Mouse (Mus musculus) neural tube, embryonic 14.5 days (tissue): Measurements from ENCODE around the gene Hrh2. TPM values are rescaled to one million over a fixed set of nuclear protein-coding genes. Genes with fewer than 3 reads are reported as not detected.

Experiments used
- ATAC-seq: fragments of 200-750 bp; cut with Nextera tagmentation; 2 replicates; pipeline ENCODE4 v1.8.0; 2017; ENCODE audit warnings: low read depth, mild to moderate bottlenecking, moderate TSS enrichment, moderate library complexity
- H3K27ac ChIP-seq: fragments of 300-500 bp; sonication (generic); 2 replicates; pipeline ENCODE4 v1.5.1; 2014; ENCODE audit warnings: low read depth, mild to moderate bottlenecking, control low read depth, low read length, moderate library complexity, mixed read lengths
- H3K27me3 ChIP-seq: fragments of 300-500 bp; sonication (generic); 2 replicates; pipeline ENCODE4 v1.6.1; 2014; ENCODE audit warnings: low read length; ENCODE audit not compliant: control insufficient read depth, insufficient read depth
- H3K36me3 ChIP-seq: fragments of 300-500 bp; sonication (generic); 2 replicates; pipeline ENCODE4 v1.6.1; 2014; ENCODE audit warnings: low read length, mixed read lengths; ENCODE audit not compliant: control insufficient read depth, insufficient read depth
- H3K4me1 ChIP-seq: fragments of 300-500 bp; sonication (generic); 2 replicates; pipeline ENCODE4 v1.6.1; 2014; ENCODE audit warnings: low read length; ENCODE audit not compliant: control insufficient read depth, insufficient read depth
- H3K4me2 ChIP-seq: fragments of 300-500 bp; sonication (generic); 2 replicates; pipeline ENCODE4 v1.6.1; 2014; ENCODE audit warnings: mild to moderate bottlenecking, low read depth, low read length, control low read depth
- H3K4me3 ChIP-seq: fragments of 300-500 bp; sonication (generic); 2 replicates; pipeline ENCODE4 v1.5.1; 2014; ENCODE audit warnings: low read depth, low read length, control low read depth, mixed read lengths
- H3K9ac ChIP-seq: fragments of 300-500 bp; sonication (generic); replicated peaks from 2 replicates; pipeline ENCODE4 v1.6.1; 2014; ENCODE audit warnings: low read depth, mild to moderate bottlenecking, control low read depth, low read length, mixed read lengths
- H3K9me3 ChIP-seq: fragments of 300-500 bp; sonication (generic); 2 replicates; pipeline ENCODE4 v1.6.1; 2016; ENCODE audit warnings: low read length; ENCODE audit not compliant: control insufficient read depth
- WGBS: fragments of 180-500 bp; shearing (Covaris S2); extraction: QIAGEN DNeasy Blood & Tissue Kit; methylation state at CpG from one replicate; pipeline ENCODE4 v1.1.7; 2014; 5-methylcytosine and 5-hydroxymethylcytosine counted together
- polyA plus RNA-seq: library from polyadenylated mRNA; unstranded; fragments of >200 nt; fragmentation: Nextera tagmentation; extraction: Ambion mirVana; gene quantifications from 2 replicates; pipeline ENCODE4 v1.2.1, GENCODE M21; 2014

Hrh2 gene
- polyA plus RNA-seq, 1 experiment from 2014 or later = 0.50 TPM

GRCm38 (mm10) chr13:54180461-54180860 is 11.5 kb upstream of the Hrh2 start:
- Histone ChIP-seq H3K4me1 (no peaks in the 10 kb centered on the region), H3K9me3 (peaks cover 3% of the 10 kb centered on the region; the same call in 1 of the 2 replicates), H3K27me3 (no peaks in the 10 kb centered on the region), H3K4me3 (no peak overlapping the region), H3K36me3 (no peaks in the 10 kb centered on the region), H3K9ac (no peak overlapping the region), H3K27ac (no peak overlapping the region), H3K4me2 (no peak overlapping the region)
- WGBS = 67% methylated on average over 3 of the region's 3 CpGs
- no peak for ATAC-seq

- ATAC-seq = no peak
- H3K4me2 ChIP-seq = no peak overlapping the region
- H3K4me3 ChIP-seq = no peak overlapping the region
- no peak overlapping the region for H3K9ac ChIP-seq
- 90% methylated on average over 6 of the region's 6 CpGs for WGBS
- H3K4me1 ChIP-seq = no peaks in the 10 kb centered on the region
- no peak overlapping the region for H3K27ac ChIP-seq
- no peaks in the 10 kb centered on the region for H3K36me3 ChIP-seq
- H3K27me3 ChIP-seq = no peaks in the 10 kb centered on the region
- H3K9me3 ChIP-seq = peaks cover 3% of the 10 kb centered on the region; the same call in 1 of the 2 replicates
Measured at GRCm38 (mm10) chr13:54181318-54181717, 10.6 kb upstream of the Hrh2 start.

GRCm38 (mm10) chr13:54181947-54182346 is 10.0 kb upstream of the Hrh2 start:
- no peak overlapping the region for H3K4me2 ChIP-seq
- 94% methylated on average over 4 of the region's 4 CpGs for WGBS
- H3K4me3 ChIP-seq = no peak overlapping the region
- H3K9ac ChIP-seq = no peak overlapping the region
- no peak for ATAC-seq
- no peaks in the 10 kb centered on the region for H3K4me1 ChIP-seq
- H3K27me3 ChIP-seq = no peaks in the 10 kb centered on the region
- peaks cover 3% of the 10 kb centered on the region; the same call in 1 of the 2 replicates for H3K9me3 ChIP-seq
- H3K36me3 ChIP-seq = no peaks in the 10 kb centered on the region
- H3K27ac ChIP-seq = no peak overlapping the region

GRCm38 (mm10) chr13:54186394-54186793 is 5.5 kb upstream of the Hrh2 start:
- Histone ChIP-seq H3K9ac (no peak overlapping the region), H3K27ac (no peak overlapping the region), H3K27me3 (no peaks in the 10 kb centered on the region), H3K4me3 (no peak overlapping the region), H3K36me3 (no peaks in the 10 kb centered on the region), H3K4me1 (no peaks in the 10 kb centered on the region), H3K9me3 (peaks cover 3% of the 10 kb centered on the region; the same call in 1 of the 2 replicates), H3K4me2 (no peak overlapping the region)
- 76% methylated on average over 5 of the region's 5 CpGs for WGBS
- ATAC-seq = no peak

- WGBS = 83% methylated on average over 7 of the region's 7 CpGs
- Histone ChIP-seq H3K4me3 (no peak overlapping the region), H3K9me3 (peaks cover 3% of the 10 kb centered on the region; the same call in 1 of the 2 replicates), H3K9ac (no peak overlapping the region), H3K27ac (no peak overlapping the region), H3K4me1 (no peaks in the 10 kb centered on the region; the same call in 1 of the 2 replicates), H3K27me3 (no peaks in the 10 kb centered on the region), H3K36me3 (no peaks in the 10 kb centered on the region), H3K4me2 (no peak overlapping the region)
- no peak for ATAC-seq
Measured at GRCm38 (mm10) chr13:54188190-54188706, 3.7 kb upstream of the Hrh2 start.

GRCm38 (mm10) chr13:54189896-54190295 is 2.0 kb upstream of the Hrh2 start:
- no peak overlapping the region for H3K9ac ChIP-seq
- peaks cover 3% of the 10 kb centered on the region; the same call in 1 of the 2 replicates for H3K9me3 ChIP-seq
- H3K4me3 ChIP-seq = no peak overlapping the region
- no peak overlapping the region for H3K4me2 ChIP-seq
- WGBS = 87% methylated on average over 14 of the region's 14 CpGs
- H3K36me3 ChIP-seq = no peaks in the 10 kb centered on the region
- no peak overlapping the region for H3K27ac ChIP-seq
- no peaks in the 10 kb centered on the region for H3K27me3 ChIP-seq
- H3K4me1 ChIP-seq = no peaks in the 10 kb centered on the region; the same call in 1 of the 2 replicates
- no peak for ATAC-seq

- no peaks in the 10 kb centered on the region for H3K36me3 ChIP-seq
- no peaks in the 10 kb centered on the region for H3K27me3 ChIP-seq
- no peaks in the 10 kb centered on the region; the same call in 1 of the 2 replicates for H3K4me1 ChIP-seq
- ATAC-seq = no peak
- no peak overlapping the region for H3K4me3 ChIP-seq
- no peak overlapping the region for H3K27ac ChIP-seq
- WGBS = 78% methylated on average over 3 of the region's 3 CpGs
- H3K9me3 ChIP-seq = no peaks in the 10 kb centered on the region
- H3K9ac ChIP-seq = no peak overlapping the region
- H3K4me2 ChIP-seq = no peak overlapping the region
Measured at GRCm38 (mm10) chr13:54191181-54191580, 748 bp upstream of the Hrh2 start.

- no peak overlapping the region for H3K9ac ChIP-seq
- no peak overlapping the region for H3K27ac ChIP-seq
- H3K4me1 ChIP-seq = no peaks in the 10 kb centered on the region; the same call in 1 of the 2 replicates
- H3K4me2 ChIP-seq = no peak overlapping the region
- no peak overlapping the region for H3K4me3 ChIP-seq
- ATAC-seq = no peak
- no peaks in the 10 kb centered on the region for H3K27me3 ChIP-seq
- 55% methylated on average over 5 of the region's 5 CpGs for whole genome bisulfite sequencing
- H3K9me3 ChIP-seq = no peaks in the 10 kb centered on the region
- H3K36me3 ChIP-seq = no peaks in the 10 kb centered on the region
Measured at GRCm38 (mm10) chr13:54193580-54193979, 1.7 kb downstream of the Hrh2 start.

- no peak overlapping the region for H3K27ac ChIP-seq
- WGBS = 21% methylated on average over 9 of the region's 9 CpGs
- ATAC-seq = no peak
- no peaks in the 10 kb centered on the region for H3K36me3 ChIP-seq
- H3K4me2 ChIP-seq = no peak overlapping the region
- no peak overlapping the region for H3K4me3 ChIP-seq
- no peak overlapping the region for H3K9ac ChIP-seq
- H3K9me3 ChIP-seq = no peaks in the 10 kb centered on the region
- H3K4me1 ChIP-seq = no peaks in the 10 kb centered on the region
- H3K27me3 ChIP-seq = no peaks in the 10 kb centered on the region
Measured at GRCm38 (mm10) chr13:54199000-54199399, 7.1 kb downstream of the Hrh2 start.
